Mouse (Mus musculus) left cerebral cortex, adult 8-10 months (tissue): ENCODE measurements at regions not wholly inside any gene's neighbourhood (a gene's known extent, or its start where the extent isn't known, plus 50 kb on each side); places are given as distances from the start of the nearest gene placed in this dataset.

Experiments used
- DNase-seq, 2 experiments: peaks; one replicate each; pipeline ENCODE4 v3.0.0; 2022; ENCODE audit warnings: low spot score in 2 of 2

GRCm38 (mm10) chr2:78094921-78095320, 148.7 kb upstream of the Cwc22 start:
- DNase-seq: no peak

- DNase-seq: no peak
These were observed 118.3 kb upstream of the Cwc22 start for GRCm38 (mm10) chr2:78064321-78065037.

GRCm38 (mm10) chr2:78059801-78060416, 113.7 kb upstream of the Cwc22 start:
- DNase-seq: no peak

GRCm38 (mm10) chr2:78058988-78059387, 112.8 kb upstream of the Cwc22 start:
- no peak for DNase-seq

GRCm38 (mm10) chr2:78053910-78054309, 107.7 kb upstream of the Cwc22 start:
- DNase-seq: no peak

GRCm38 (mm10) chr2:78050542-78050941, 104.4 kb upstream of the Cwc22 start:
- DNase-seq: no peak

- peak; percentile 79 to 85 for DNase-seq
These were observed 103.2 kb upstream of the Cwc22 start for GRCm38 (mm10) chr2:78049248-78049874.

- DNase-seq: peak in 1 of 2 experiments; percentile 14
These were observed 102.5 kb upstream of the Cwc22 start for GRCm38 (mm10) chr2:78048706-78049055.

- DNase-seq: no peak
These were observed 102.0 kb upstream of the Cwc22 start for GRCm38 (mm10) chr2:78048030-78048705.

- no peak for DNase-seq
These were observed 81.1 kb upstream of the Cwc22 start for GRCm38 (mm10) chr2:78027319-78027718.

- DNase-seq: no peak
These were observed 80.6 kb upstream of the Cwc22 start for GRCm38 (mm10) chr2:78026808-78027207.

GRCm38 (mm10) chr2:78025651-78026435, 79.7 kb upstream of the Cwc22 start:
- DNase-seq: no peak

- no peak for DNase-seq
These were observed 78.9 kb upstream of the Cwc22 start for GRCm38 (mm10) chr2:78024981-78025565.

GRCm38 (mm10) chr2:78023916-78024685, 77.9 kb upstream of the Cwc22 start:
- DNase-seq: no peak

- DNase-seq: no peak
These were observed 77.2 kb upstream of the Cwc22 start for GRCm38 (mm10) chr2:78023416-78023815.

- DNase-seq: no peak
These were observed 76.6 kb upstream of the Cwc22 start for GRCm38 (mm10) chr2:78022756-78023155.

- no peak for DNase-seq
These were observed 75.7 kb upstream of the Cwc22 start for GRCm38 (mm10) chr2:78021905-78022304.

GRCm38 (mm10) chr2:78021356-78021900, 75.3 kb upstream of the Cwc22 start:
- DNase-seq: no peak

- no peak for DNase-seq
These were observed 74.3 kb upstream of the Cwc22 start for GRCm38 (mm10) chr2:78020516-78020915.

GRCm38 (mm10) chr2:78019916-78020315, 73.7 kb upstream of the Cwc22 start:
- DNase-seq: no peak
